Mouse (Mus musculus) kidney, postnatal 25 days (tissue): ENCODE measurements around the gene Sstr4.

Experiments
- DNase-seq, 2 experiments: peaks; one replicate each; pipeline ENCODE4 v3.0.0; 2021; ENCODE audit warnings: mixed read lengths in 2 of 2

Gene Sstr4

GRCm38 (mm10) chr2:148395131-148396051 lies at the start of gene Sstr4:
TSS of gene Sstr4 (plus strand) at chr2:148395344.
- DNase-seq: peak; percentile 43 to 58

GRCm38 (mm10) chr2:148345373-148345772 lies 49.8 kb upstream of the Sstr4 start:
- peak in 1 of 2 experiments; percentile 42 for DNase-seq

- DNase-seq: no peak
Measured at GRCm38 (mm10) chr2:148346976-148347375, 48.2 kb upstream of the Sstr4 start.

- no peak for DNase-seq
Measured at GRCm38 (mm10) chr2:148349509-148350307, 45.4 kb upstream of the Sstr4 start.

DNA sequence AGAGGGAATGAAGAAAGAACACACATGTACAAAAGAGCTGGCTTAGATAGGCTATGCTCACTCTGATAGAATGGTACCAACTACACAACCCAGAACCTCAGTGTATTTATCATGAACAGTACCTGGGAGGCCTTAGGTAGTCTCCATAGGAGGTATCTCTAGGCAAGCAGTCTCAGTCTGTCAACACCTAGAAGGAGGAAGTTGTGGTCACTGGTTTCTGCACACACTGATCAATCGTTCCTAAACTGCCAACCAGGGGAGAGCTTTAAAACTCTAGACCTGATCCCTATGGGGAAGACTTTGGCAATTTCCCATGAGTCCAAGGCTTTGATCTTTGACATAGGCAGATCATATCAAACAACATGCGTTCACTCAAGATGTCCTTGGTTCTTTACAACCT lies 44.7 kb upstream of the Sstr4 start:
- no peak for DNase-seq

DNA sequence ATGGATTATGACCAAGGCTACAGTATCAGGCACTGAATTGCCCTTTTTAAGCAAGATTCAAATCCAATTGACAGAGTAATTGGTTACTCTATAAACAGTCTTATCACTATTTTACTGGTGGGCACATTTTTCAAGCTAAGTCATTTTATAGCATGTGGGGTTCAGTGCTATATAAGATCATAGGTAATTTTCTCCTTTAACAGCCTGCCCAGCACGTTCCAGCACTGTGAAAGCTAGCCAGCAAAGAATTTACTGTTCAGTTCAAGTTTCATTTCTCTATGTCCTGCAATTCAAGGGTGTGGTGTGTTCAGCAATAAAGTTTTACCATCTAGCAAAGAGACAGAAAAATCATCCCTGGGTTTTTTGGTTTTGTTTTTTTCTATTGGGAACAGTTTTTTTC lies 42.5 kb upstream of the Sstr4 start:
- DNase-seq: no peak

- DNase-seq: no peak
Measured at GRCm38 (mm10) chr2:148357145-148357544, 38.0 kb upstream of the Sstr4 start.

DNA sequence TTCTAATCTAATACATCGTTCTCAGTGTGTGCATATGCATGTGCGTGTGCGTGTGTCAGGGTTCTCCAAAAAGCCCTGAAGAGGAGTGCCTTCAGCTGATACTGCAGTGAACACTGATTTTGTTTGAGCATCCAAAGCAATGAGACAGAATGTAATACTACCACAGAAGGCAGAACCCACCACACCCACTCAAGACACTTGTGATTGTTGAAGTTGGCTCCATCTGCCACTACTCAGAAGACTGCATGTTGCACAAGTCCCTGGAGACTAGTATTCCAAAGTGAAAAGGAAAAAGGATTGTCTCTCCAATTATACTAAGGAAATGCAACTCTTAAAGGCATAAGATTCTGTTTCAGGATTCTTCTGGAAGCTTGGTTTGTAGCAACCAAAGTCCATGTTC lies 30.6 kb upstream of the Sstr4 start:
- no peak for DNase-seq

DNA sequence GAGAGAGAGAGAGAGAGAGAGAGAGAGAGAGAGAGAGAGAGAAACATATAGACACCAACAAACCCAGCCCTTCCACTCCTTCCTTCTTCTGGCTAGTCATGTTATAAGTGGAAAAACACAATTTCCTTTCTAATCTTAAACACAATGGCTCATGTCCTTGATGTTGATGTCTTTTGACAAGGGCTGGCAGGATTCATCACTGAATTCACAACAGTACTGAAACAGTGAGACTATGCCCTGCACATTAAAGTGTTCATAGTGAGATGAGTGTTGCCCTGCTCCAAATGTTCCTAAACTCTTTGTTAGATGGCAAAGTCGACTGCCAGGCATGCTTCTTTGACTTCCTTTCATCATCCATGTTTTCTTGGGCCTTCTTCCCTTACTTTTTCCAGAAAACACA lies 29.9 kb upstream of the Sstr4 start:
- DNase-seq: no peak

- no peak for DNase-seq
Measured at GRCm38 (mm10) chr2:148371743-148372630, 23.2 kb upstream of the Sstr4 start.

- DNase-seq: no peak
Measured at GRCm38 (mm10) chr2:148373602-148374071, 21.5 kb upstream of the Sstr4 start.

DNA sequence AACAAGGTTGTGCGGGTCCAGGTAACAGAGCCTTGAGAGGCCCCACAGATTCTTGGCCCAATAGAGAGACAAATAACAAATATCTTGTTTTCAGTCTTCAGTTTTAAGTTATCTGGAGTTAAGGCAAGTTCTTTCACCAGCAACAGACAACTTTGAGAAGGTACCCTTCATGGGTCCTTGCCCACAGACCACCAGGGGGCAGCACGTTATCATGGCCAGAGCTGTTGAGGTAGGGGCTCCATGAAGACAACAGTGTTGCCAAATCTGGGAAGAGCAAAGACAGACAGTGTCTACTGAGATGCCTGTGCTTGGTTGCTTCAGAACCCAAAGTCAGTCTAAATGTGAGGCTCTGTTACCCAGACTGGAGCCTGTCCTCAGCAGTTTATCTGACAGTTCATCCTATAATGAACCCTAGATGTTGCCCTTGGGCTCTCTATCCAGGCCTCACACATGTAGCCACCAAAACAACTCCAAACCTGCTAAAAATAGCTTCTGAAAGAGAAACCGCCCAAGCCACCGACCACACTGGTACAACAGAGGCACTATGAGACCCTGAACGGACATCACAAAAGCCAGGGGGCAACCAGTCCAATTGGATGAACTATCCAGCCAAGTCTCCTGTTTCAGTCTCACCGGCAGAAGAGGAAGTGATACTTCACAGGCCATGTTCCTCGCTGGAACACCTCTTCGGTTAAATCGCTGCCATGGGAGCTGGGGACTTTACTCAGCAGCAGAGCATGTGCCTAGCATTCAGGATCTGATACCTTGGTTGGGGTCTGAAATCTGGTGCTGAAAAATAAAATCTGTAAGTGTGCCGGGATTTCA lies 19.6 kb upstream of the Sstr4 start:
- peak; percentile 44 to 62 for DNase-seq

GRCm38 (mm10) chr2:148378817-148379342 lies 16.3 kb upstream of the Sstr4 start:
- no peak for DNase-seq

DNA sequence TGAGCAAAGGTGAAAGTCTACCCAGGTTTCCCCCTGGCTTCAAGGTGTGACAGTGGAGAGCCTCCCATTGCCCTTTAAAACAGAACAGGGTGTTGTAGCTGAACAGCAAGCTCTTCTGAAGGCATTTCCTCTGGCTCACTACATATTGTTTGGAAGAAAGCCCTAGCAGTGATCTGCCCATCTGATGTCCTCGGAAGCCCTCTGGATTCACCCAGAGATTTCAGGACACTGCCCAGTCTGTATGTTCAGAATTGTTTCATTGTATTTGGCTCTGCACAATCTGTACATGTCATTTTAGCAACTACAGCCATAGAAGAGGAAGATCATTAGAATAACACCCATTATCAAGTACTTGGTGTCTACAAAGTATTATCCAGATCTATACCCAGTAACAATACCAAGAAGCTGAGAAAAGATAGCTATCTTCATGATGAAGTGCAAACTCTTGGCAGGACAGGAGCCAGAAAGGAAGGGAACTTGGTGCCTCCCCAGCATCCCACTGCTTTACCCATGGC lies 15.2 kb upstream of the Sstr4 start:
- DNase-seq: no peak

DNA sequence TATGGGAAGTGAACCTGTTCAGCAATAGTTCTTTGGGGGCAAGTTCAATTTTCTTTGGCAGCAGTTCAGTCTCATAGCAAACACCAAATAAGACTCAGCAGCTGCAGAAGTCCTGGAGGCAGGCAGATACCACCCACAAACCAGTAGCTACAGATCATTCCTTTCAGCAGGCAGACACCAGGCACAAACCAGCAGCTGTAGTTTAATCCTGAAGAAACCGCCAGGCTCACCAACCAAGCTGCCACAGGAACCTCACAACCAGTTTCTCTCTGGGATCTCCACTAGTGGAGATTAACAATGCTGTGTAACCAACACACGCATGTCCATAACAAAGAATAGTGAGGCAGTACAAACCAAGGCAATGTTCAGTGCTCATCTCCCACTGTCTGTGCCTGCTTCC lies 14.1 kb upstream of the Sstr4 start:
- no peak for DNase-seq

DNA sequence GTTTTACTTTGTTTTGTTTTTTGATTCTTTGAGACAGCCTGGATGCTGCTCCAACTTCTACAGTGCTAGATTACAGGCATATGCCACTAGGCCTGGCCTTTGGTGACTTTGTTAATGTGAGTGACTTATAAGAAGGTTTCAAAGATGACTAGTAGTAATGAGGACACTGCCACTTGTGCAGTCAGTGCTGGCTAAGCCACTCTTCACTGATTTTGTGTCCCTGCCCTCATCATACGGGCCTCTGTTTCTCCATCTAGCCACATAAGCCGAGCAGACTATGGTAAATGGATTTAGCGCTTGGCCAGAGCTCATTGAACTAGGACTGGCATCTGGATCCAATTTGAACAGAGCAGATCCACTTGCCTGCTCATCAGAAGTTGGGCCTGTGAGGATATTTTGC lies 8.7 kb upstream of the Sstr4 start:
- no peak for DNase-seq

DNA sequence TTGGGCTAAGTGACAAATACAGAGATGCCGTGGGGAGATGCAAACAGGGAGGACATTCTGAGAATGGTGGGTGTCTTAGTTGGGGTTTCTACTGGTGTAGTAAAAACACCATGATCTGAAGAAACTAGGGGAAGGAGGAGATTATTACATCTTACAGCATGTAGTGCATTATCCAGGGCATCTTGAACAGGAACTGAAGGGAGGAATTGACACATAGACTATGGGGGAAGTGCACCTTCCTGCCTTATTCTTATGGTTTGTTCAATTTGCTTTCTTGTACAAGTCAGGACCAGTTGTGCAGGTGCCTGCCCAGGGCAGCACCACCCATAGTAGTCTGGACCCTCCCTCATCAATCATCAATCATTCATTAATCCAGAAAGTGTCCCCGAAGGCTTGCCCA lies 8.2 kb upstream of the Sstr4 start:
- DNase-seq: no peak

DNA sequence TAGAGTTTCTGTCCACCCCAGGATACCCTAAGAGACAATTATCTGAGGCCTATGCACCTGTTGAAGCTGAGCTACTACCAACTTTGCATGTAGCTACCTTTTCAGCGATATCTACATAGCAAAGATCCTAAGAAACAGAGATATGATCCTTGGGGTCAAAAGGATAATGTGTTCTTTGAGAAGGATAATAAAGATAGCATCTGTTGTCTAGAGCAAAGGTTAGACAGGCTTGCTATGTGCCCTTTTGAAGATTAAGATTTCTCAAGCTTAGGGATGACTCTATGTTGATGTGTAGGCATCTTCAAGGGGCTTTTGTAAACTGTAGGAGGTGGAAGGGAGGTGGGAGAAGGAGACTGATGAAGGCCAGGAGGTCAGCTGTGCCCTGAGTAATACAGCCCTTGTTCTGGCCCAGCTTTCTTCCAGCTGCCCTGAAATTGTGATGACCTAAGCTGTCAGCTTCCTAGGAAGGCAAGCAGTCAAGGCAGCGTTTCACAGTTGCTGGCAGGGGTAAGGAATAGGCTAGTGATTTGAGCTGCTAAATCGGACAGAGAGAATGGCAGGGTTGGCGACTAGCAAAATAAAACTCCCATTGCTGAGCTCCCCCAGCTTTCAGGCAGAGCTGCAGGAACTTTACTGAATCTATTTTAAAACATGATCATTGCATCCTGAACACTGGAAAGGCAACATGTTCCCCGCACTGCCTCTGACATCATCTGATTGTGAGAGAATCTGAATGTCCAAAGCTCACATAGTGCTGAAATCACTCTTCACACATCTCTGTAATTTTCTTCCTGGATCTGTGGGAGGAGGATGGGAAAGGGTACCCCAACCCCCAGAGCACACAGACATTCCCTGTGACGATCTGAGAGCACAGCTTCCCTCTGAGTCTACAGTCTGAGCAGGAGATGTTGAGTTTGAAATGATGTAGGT lies 7.2 kb upstream of the Sstr4 start:
- DNase-seq: no peak

DNA sequence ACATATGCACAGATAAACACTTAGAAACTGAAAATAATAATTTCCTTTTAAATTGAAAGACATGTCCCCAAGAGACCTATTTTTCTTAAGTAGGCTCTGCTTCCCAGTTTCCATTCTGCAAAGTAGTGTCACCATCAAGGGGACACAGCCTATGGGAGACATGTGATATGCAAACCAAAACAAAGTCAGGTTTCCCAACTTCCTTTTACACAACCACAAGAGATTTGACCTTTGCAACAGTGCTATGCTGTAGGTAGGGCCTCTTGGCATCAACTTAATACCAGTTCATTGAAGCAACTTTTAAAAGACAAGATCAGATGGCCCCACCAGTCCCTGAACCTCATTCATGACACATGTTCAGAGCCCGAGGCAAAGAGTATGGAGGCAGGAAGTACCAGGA lies 2.0 kb upstream of the Sstr4 start:
- no peak for DNase-seq

- no peak for DNase-seq
Measured at GRCm38 (mm10) chr2:148393846-148394245, 1.3 kb upstream of the Sstr4 start.
